Mouse (Mus musculus) layer of hippocampus, postnatal 10 days (tissue): ENCODE results near the gene Arpc5l. TPM values are rescaled to one million over a fixed set of nuclear protein-coding genes. Genes with fewer than 3 reads are reported as not detected.

Experiments
- total RNA-seq, 2 experiments: library from RNA; stranded (reverse); gene quantifications; 2 replicates each; pipeline ENCODE4 v1.2.3; 2021

Gene Arpc5l
- total RNA-seq, 2 experiments from 2014 or later, result 87.7 to 102 TPM

Other genes with a start within 250 kb of the Arpc5l start
- 1 to 10 TPM; 3.8 to 4.2 TPM for gene Nr6a1, start 77.7 kb upstream of the Arpc5l start, total RNA-seq
- 1 to 10 TPM; 3.2 to 4.7 TPM for gene Olfml2a, start 73.4 kb upstream of the Arpc5l start, total RNA-seq
- under 1 TPM; 0.73 to 0.80 TPM for gene Wdr38, start 7.9 kb upstream of the Arpc5l start, total RNA-seq
- 100 to 1,000 TPM; 308 to 382 TPM for gene Rpl35, start 276 bp downstream of the Arpc5l start, total RNA-seq
- gene Golga1, start 60.2 kb downstream of the Arpc5l start, total RNA-seq, result 10 to 100 TPM; 31.1 to 32.0 TPM
- gene Scai, start 185.4 kb downstream of the Arpc5l start, total RNA-seq, result 10 to 100 TPM; 84.7 to 94.4 TPM
- 10 to 100 TPM; 68.3 to 74.9 TPM for gene Ppp6c, start 221.1 kb downstream of the Arpc5l start, total RNA-seq